ENCODE assay signal across 9 mouse cellular contexts in genomic region chr8:71719218-71719617, GRCm38 (mm10). TPM values are rescaled to one million over a fixed set of nuclear protein-coding genes. Genes with fewer than 3 reads are reported as not detected.
DNase-seq lines count a peak whose midpoint lies in the region; ATAC-seq and TF ChIP-seq lines count a peak whose summit lies in the region.
"Had no signal": no experiment of that assay in that cellular context is flagged by ENCODE, and none has a peak within 500 bp of the region (broad histone marks: within the 10 kb centered on the region; RNA-seq: fewer than 3 reads in every experiment).

No protein-coding gene starts in this region.

- H3K9me3 ChIP-seq in intestine, postnatal 0 days (ENCODE audit: control insufficient read depth): no peaks in the 10 kb centered on the region
- H3K9me3 ChIP-seq: limb, embryonic 13.5 days had no signal

- H3K36me3 ChIP-seq in intestine, postnatal 0 days (ENCODE audit: control insufficient read depth, insufficient read depth): no peaks in the 10 kb centered on the region
- H3K36me3 ChIP-seq: limb, embryonic 13.5 days had no signal

- H3K27me3 ChIP-seq in intestine, postnatal 0 days (replicated peaks; ENCODE audit: control insufficient read depth, insufficient read depth, low read length): no peaks in the 10 kb centered on the region

- H3K4me3 ChIP-seq in intestine, postnatal 0 days (ENCODE audit: low read depth, low read length): no peak overlapping the region
- H3K4me3 ChIP-seq: limb, embryonic 13.5 days had no signal

- no peak overlapping the region for H3K27ac ChIP-seq in intestine, postnatal 0 days (ENCODE audit: low read depth, low read length)
- H3K27ac ChIP-seq: limb, embryonic 13.5 days had no signal

- WGBS in intestine, postnatal 0 days: 70% methylated on average over 4 of the region's 4 CpGs

- no peak overlapping the region for H3K9ac ChIP-seq in intestine, postnatal 0 days (ENCODE audit: low read depth, low read length)
- H3K9ac ChIP-seq: limb, embryonic 13.5 days had no signal

- peak; percentile 86 for ATAC-seq in megakaryocyte-erythroid progenitor cell, adult 5-6 weeks (replicated peaks; ENCODE audit: low FRiP score, low TSS enrichment, poor library complexity, severe bottlenecking)
- ATAC-seq in intestine, postnatal 0 days: no peak

- TF ChIP-seq CTCF in intestine, postnatal 0 days (IDR thresholded peaks at IDR 0.05; ENCODE audit: low read depth): no peak

- peak; percentile 54 for DNase-seq in cerebellum, adult 9-11 months
- no peak for DNase-seq in cerebellum, adult 8-10 months
- DNase-seq in thymus, postnatal 4 days: peak; percentile 13
- no peak for DNase-seq in thymus, postnatal 10 days (ENCODE audit: low spot score in 2 of 2)
- peak; percentile 55 for DNase-seq in testis, postnatal 14 days (ENCODE audit: low spot score)
- no peak for DNase-seq in urinary bladder, postnatal 25 days (ENCODE audit: low spot score)

- H3K4me1 ChIP-seq in intestine, postnatal 0 days (replicated peaks; ENCODE audit: control insufficient read depth, insufficient read depth, low read length): peaks cover 3% of the 10 kb centered on the region; the same call in 1 of the 2 replicates

- no peak overlapping the region for H3K4me2 ChIP-seq in intestine, postnatal 0 days (replicated peaks; ENCODE audit: low read depth)
- H3K4me2 ChIP-seq: limb, embryonic 13.5 days had no signal

RNA-seq across cellular contexts. Expression of gene Fcho1, which starts 6.3 kb away (rescaled TPM):
- 183 and 235 TPM in 2 replicates for total RNA-seq in megakaryocyte-erythroid progenitor cell, adult 5-6 weeks (2014; fragmentation: Nextera tagmentation)
- total RNA-seq in megakaryocyte-erythroid progenitor cell, adult 5-6 weeks (2017): 68.1 and 88.4 TPM in 2 replicates
- 2.2 and 2.5 TPM in 2 replicates for polyA plus RNA-seq in intestine, postnatal 0 days (2015; fragmentation: Nextera tagmentation; extraction: Ambion mirVana)

RNA-seq across cellular contexts. Expression of gene B3gnt3, which starts 17.6 kb away (rescaled TPM):
- 0.42 and 0.79 TPM in 2 replicates for total RNA-seq in megakaryocyte-erythroid progenitor cell, adult 5-6 weeks (2014; fragmentation: Nextera tagmentation)
- total RNA-seq in megakaryocyte-erythroid progenitor cell, adult 5-6 weeks (2017): 0.30 and 0.99 TPM in 2 replicates
- 30.5 and 33.5 TPM in 2 replicates for polyA plus RNA-seq in intestine, postnatal 0 days (2015; fragmentation: Nextera tagmentation; extraction: Ambion mirVana)

RNA-seq across cellular contexts. Expression of gene Insl3, which starts 30.2 kb away (rescaled TPM):
- 6.4 and 17.6 TPM in 2 replicates for total RNA-seq in megakaryocyte-erythroid progenitor cell, adult 5-6 weeks (2014; fragmentation: Nextera tagmentation)
- 0.88 and 4.8 TPM in 2 replicates for total RNA-seq in megakaryocyte-erythroid progenitor cell, adult 5-6 weeks (2017)
- polyA plus RNA-seq in intestine, postnatal 0 days (2015; fragmentation: Nextera tagmentation; extraction: Ambion mirVana): 2.5 and 3.0 TPM in 2 replicates

RNA-seq across cellular contexts. Expression of gene Jak3, which starts 43.1 kb away (rescaled TPM):
- 5.2 and 10.4 TPM in 2 replicates for total RNA-seq in megakaryocyte-erythroid progenitor cell, adult 5-6 weeks (2014; fragmentation: Nextera tagmentation)
- total RNA-seq in megakaryocyte-erythroid progenitor cell, adult 5-6 weeks (2017): 1.8 and 4.5 TPM in 2 replicates
- polyA plus RNA-seq in intestine, postnatal 0 days (2015; fragmentation: Nextera tagmentation; extraction: Ambion mirVana): 5.7 and 6.8 TPM in 2 replicates

RNA-seq across cellular contexts. Expression of gene Unc13a, which starts 47.7 kb away (rescaled TPM):
- 0.26 and 0.64 TPM in 2 replicates for total RNA-seq in megakaryocyte-erythroid progenitor cell, adult 5-6 weeks (2014; fragmentation: Nextera tagmentation)
- total RNA-seq in megakaryocyte-erythroid progenitor cell, adult 5-6 weeks (2017): 0.27 TPM in 1 of 2 replicates, not detected in the other
- polyA plus RNA-seq in intestine, postnatal 0 days (2015; fragmentation: Nextera tagmentation; extraction: Ambion mirVana): 0.60 and 0.72 TPM in 2 replicates

Comparison
In these comparisons a context has a peak if more than half of its experiments do, and no peak if none do; other contexts are left out.
1. DNase-seq: peak in cerebellum, adult 9-11 months (single experiment), thymus, postnatal 4 days (single experiment) and testis, postnatal 14 days (single experiment); none in cerebellum, adult 8-10 months (single experiment), thymus, postnatal 10 days (0 of 2) and urinary bladder, postnatal 25 days (single experiment).